17 mouse cellular contexts compared by ENCODE assay signal in the genomic region with DNA sequence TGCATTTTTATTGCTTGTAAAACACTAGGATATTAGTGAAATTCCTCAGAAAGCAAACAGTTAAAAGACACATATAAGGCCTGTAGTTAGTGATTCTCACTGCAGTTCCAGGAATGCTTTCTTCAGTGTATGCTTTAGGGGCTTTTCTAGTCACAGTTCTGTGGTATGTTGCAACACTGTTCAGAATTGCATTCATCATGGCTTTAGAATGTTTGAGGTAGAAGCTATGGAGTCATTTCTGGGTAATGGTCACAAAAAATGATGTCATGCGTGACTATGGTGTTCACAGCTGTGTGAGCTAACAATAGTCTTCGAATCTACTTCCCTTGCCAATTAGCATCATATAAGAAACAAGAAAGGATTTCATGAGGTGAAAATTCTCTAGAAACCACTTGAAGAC.
"Had no signal": no experiment of that assay in that cellular context is flagged by ENCODE, and none has a peak within 500 bp of the region (broad histone marks: within the 10 kb centered on the region; RNA-seq: fewer than 3 reads in every experiment).

No protein-coding gene starts in this region.

- H3K9me3 ChIP-seq: limb, embryonic 12.5 days; liver, embryonic 13.5 days; lung, embryonic 15.5 days; megakaryocyte, embryonic 14.5 days; neural tube, embryonic 13.5 days had no signal

- H3K9ac ChIP-seq: limb, embryonic 12.5 days; liver, embryonic 13.5 days; liver, postnatal 0 days; lung, embryonic 15.5 days; neural tube, embryonic 13.5 days had no signal

- H3K4me1 ChIP-seq: limb, embryonic 12.5 days; liver, embryonic 13.5 days; lung, embryonic 15.5 days; megakaryocyte, embryonic 14.5 days; neural tube, embryonic 13.5 days had no signal

- H3K27ac ChIP-seq: layer of hippocampus, adult 2 months; limb, embryonic 12.5 days; liver, embryonic 13.5 days; lung, embryonic 15.5 days; macrophage; neural tube, embryonic 13.5 days had no signal

- DNase-seq: kidney, adult 18-20 months; kidney, postnatal 10 days; kidney, postnatal 4 days; liver; liver, embryonic 13.5 days; liver, postnatal 0 days; lung, postnatal 14 days; right cerebral cortex, postnatal 4 days; spleen, adult 18-20 months; thymus, adult 18-20 months; thymus, postnatal 25 days had no signal

- ATAC-seq: liver, postnatal 0 days had no signal

- H3K4me2 ChIP-seq: limb, embryonic 12.5 days; liver, embryonic 13.5 days; lung, embryonic 15.5 days; neural tube, embryonic 13.5 days had no signal

- H3K4me3 ChIP-seq: layer of hippocampus, adult 2 months; limb, embryonic 12.5 days; liver, embryonic 13.5 days; lung, embryonic 15.5 days; megakaryocyte, embryonic 14.5 days; neural tube, embryonic 13.5 days had no signal

- H3K36me3 ChIP-seq: limb, embryonic 12.5 days; liver, embryonic 13.5 days; lung, embryonic 15.5 days; neural tube, embryonic 13.5 days had no signal

- H3K27me3 ChIP-seq: limb, embryonic 12.5 days; liver, embryonic 13.5 days; lung, embryonic 15.5 days; megakaryocyte, embryonic 14.5 days; neural tube, embryonic 13.5 days had no signal
